Mouse (Mus musculus) adrenal gland, postnatal 36 days (tissue): ENCODE results near the gene Csde1. TPM values are rescaled to one million over a fixed set of nuclear protein-coding genes. Genes with fewer than 3 reads are reported as not detected.

Experiments used
- DNase-seq, 2 experiments: peaks; one replicate each; pipeline ENCODE4 v3.0.0; 2021; ENCODE audit warnings: mixed read lengths in 1 of 2
- long read RNA-seq, 2 experiments: library from polyadenylated mRNA; stranded (forward); transcript quantifications; one replicate each; pipeline ENCODE4 v2.0.0; 2021; ENCODE audit warnings: borderline sequencing depth in 2 of 2
- total RNA-seq, 2 experiments: library from RNA; stranded (reverse); gene quantifications; 2 replicates each; pipeline ENCODE4 v1.2.3; 2021

The Csde1 gene
- 100 to 1,000 TPM; 398 to 439 TPM for total RNA-seq
- long read RNA-seq, experiment 1, full-length matches to known transcripts, result 66 of 110 reads
- long read RNA-seq, experiment 1, partial matches to known transcripts, result 38 of 110 reads
- long read RNA-seq, experiment 1, other reads (novel, unspliced or antisense), result 6 of 110 reads
- long read RNA-seq, experiment 2, full-length matches to known transcripts, result 18 of 36 reads
- long read RNA-seq, experiment 2, partial matches to known transcripts, result 10 of 36 reads
- long read RNA-seq, experiment 2, other reads (novel, unspliced or antisense), result 8 of 36 reads

GRCm38 (mm10) chr3:103020249-103020942, at the start of gene Csde1:
Gene Csde1, plus strand, starts transcription at chr3:103020426.
- DNase-seq, result peak; percentile 98

DNA sequence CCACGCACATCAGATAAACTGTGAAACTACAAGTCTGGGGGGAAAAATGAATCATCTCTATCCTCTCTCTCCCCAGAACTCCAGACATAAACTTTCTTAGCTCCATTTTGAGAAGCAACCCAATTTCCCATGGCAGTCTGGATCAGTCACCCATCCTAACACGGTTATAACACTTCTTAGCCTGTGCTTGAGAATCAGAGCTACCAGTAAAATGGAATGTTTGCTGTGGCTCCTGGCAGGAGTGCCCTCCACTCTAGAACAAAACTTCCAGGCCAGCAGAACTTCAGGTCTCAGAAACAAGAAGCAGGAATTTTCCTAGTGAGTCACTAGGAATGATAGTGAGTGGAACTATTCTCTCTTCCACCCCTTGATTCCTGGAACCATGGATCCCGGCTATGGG, 49.7 kb upstream of the Csde1 start:
- no peak for DNase-seq

DNA sequence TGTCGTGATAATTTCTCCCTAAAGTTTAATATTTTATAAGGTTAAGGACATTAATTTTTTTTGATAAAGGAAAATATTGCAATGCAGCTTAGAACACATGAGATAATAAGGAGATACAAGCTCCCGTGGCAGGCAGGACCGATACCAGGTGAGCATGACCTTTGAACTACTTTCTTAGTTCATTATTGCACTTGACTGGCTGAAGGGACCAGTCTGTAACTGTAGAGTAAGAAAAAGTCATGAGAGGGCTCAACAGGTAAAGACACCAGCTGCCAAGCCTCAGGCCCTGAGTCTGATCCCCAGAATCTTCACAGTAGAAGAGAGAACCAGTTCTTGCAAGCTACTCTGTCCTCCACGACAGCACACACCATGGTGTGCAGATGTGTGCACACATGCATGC, 43.3 kb upstream of the Csde1 start:
- DNase-seq, result no peak

GRCm38 (mm10) chr3:102979550-102980348, 40.5 kb upstream of the Csde1 start:
- no peak for DNase-seq

GRCm38 (mm10) chr3:102980349-102980736, 39.9 kb upstream of the Csde1 start:
- no peak for DNase-seq

GRCm38 (mm10) chr3:102991041-102991440, 29.2 kb upstream of the Csde1 start:
- DNase-seq, result no peak

- DNase-seq, result no peak
These were observed 27.3 kb upstream of the Csde1 start for GRCm38 (mm10) chr3:102992936-102993335.

- no peak for DNase-seq
These were observed 25.0 kb upstream of the Csde1 start for GRCm38 (mm10) chr3:102995233-102995604.

DNA sequence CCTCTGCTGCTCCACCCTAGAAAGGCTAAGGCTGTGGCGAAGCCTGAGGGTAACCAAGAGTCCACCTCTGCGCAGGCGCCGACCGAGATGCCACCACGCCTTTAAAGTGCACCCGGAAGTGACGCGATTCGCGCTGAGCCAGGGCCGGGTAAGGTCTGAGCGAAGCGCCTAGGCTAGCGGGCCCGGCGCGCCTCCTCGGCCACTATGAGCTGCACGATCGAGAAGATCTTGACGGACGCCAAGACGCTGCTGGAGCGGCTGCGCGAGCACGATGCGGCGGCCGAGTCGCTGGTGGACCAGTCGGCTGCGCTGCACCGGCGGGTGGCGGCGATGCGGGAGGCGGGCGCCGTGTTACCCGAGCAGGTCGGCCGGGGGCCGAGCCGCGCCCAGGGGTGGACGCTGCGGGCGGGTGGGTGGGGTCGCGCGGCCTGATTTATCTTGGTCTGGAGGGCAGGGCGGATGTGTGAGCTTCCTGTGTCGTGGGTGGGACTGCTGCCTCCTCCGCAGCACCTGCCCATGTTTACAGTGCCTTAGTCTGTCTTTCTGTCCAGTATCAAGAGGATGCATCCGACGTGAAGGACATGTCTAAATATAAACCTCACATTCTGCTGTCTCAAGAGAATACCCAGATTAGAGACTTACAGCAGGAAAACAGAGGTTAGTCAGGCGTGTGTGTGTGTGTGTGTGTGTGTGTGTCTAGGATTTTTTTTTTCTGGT, 24.5 kb upstream of the Csde1 start, which contains the start of gene Sike1:
Sike1 (plus strand) TSS at position 104 of the 717 bp plus-strand sequence.
- peak; percentile 97 for DNase-seq

DNA sequence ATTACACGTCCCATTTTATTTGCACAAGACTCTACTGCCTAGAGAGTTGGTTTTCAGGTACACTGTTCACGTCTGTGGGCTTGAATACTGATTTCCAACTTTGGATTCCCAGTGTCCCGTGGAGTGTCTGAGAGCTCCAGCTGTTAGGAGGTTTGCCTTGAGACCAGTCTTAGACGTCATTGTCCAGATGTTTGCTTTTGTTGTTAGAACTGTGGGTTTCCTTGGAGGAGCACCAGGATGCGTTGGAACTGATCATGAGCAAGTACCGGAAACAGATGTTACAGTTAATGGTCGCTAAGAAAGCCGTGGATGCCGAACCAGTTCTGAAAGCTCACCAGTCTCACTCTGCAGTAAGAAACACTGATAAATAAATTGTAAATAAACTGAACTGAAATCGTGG, 23.2 kb upstream of the Csde1 start:
- DNase-seq, result no peak

GRCm38 (mm10) chr3:102997591-102997990, 22.6 kb upstream of the Csde1 start:
- DNase-seq, result no peak

DNA sequence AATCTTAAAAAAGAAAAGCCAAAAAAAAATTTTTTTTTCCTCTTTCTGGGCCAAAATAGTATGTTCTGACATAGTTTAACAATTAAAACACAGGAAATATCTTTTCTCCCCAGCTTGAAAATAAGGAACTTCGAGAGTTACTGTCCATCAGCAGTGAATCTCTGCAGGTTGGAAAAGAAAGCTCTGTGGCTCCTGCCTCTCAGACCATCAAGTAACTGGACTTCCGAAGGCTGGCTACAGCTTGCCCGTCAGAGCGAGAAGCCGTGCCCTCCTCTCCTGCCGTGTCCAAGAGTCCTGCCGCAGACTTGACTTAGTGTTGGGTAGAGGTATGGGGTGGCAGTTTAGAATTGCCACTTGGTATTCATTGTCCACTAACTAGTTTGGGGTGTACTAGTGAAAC, 18.6 kb upstream of the Csde1 start:
- DNase-seq, result no peak

DNA sequence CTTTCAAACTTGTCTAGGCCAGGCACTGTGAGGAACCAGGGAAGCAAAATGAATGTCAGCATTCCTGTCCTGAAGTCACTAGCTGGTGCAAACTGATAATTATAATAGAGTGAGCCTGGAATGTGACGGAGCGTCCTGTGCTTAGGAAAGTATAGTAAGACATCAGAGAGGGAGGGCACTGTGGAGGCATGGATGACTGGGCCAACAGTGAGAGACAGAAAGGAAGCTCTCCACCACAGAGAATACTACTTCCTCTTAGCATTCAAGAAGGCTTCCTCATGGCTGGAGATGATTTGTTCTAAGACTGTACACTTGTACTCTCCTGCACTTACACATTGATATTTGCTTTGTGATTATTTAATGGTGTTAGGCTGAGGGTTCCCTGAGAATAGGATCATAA, 2.9 kb upstream of the Csde1 start:
- DNase-seq, result no peak

DNA sequence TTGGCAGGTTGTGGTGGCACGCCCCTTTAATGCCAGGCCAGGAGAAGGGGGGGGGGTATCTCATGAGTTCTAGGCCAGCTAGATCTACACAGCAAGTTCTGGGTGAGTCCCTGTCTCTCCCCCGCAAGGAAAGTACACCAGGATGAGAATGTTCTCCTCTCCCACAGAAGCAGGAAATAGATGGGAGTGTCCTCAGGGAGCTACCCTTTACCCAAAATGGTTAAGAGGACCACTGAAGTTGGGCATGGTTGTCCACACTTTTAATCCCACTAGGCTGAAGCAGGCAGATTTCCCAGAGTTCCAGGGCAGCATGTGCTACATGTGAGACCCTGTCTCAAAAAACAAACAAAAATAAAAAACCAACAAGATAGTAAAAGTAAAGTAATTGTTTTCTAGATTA, 764 bp upstream of the Csde1 start:
- DNase-seq, result no peak

GRCm38 (mm10) chr3:103020943-103021638, 865 bp downstream of the Csde1 start:
- peak; percentile 95 to 96 for DNase-seq

GRCm38 (mm10) chr3:103026174-103026573, 5.9 kb downstream of the Csde1 start:
- DNase-seq, result no peak

GRCm38 (mm10) chr3:103040285-103040684, 20.1 kb downstream of the Csde1 start:
- no peak for DNase-seq

DNA sequence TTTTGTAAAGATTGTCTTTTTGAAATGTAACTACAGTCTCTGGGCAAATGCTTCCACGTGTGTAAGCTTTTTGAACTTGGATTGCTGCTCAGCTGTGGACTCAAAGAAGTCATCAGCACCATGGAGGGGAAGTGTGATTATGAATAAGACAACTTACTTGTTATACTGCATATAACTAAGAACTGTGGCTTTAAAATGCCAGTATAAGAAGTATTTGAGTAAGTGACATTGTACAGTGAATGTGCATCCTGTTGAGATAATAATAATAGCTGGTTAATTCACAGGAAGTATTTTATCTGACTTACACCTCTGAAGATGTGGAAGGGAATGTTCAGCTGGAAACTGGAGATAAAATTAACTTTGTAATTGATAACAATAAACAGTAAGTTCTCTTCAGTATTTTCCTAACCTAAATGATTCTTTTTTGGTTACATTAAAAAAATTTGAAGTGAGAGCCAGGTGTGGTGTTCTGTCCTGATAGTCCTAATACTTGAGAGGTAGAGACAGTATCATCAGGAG, 20.7 kb downstream of the Csde1 start:
- no peak for DNase-seq

GRCm38 (mm10) chr3:103056016-103056595, 35.9 kb downstream of the Csde1 start:
- DNase-seq, result no peak

- peak in 1 of 2 experiments; percentile 7 for DNase-seq
These were observed 37.5 kb downstream of the Csde1 start for GRCm38 (mm10) chr3:103057752-103058151.
